In genomic region chr16:94624871-94625270, GRCm38 (mm10) we compare ENCODE assay signal across 11 mouse cellular contexts. TPM values are rescaled to one million over a fixed set of nuclear protein-coding genes. Genes with fewer than 3 reads are reported as not detected.
A peak's percentile ranks its signal among the peaks of the same experiment; 100 is the strongest.
DNase-seq lines count a peak whose midpoint lies in the region; ATAC-seq lines count a peak whose summit lies in the region.
"Had no signal": no experiment of that assay in that cellular context is flagged by ENCODE, and none has a peak within 500 bp of the region (broad histone marks: within the 10 kb centered on the region; RNA-seq: fewer than 3 reads in every experiment).

No protein-coding gene starts in this region.

- DNase-seq in heart, postnatal 36 days: no peak
- peak; percentile 43 for DNase-seq in 3T3-L1 (ENCODE audit: low read depth, low spot score)
- DNase-seq in adrenal gland, postnatal 25 days: peak; percentile 57
- DNase-seq in yolk sac, embryonic 10.5 days (ENCODE audit: low spot score): no peak
- no peak for DNase-seq in frontal cortex, postnatal 10 days (ENCODE audit: low spot score in 2 of 2)
- no peak for DNase-seq in right cerebral cortex, postnatal 10 days (ENCODE audit: low spot score in 2 of 2)
- DNase-seq: gastrocnemius, postnatal 10 days; thymus, adult 2 months had no signal

- H3K36me3 ChIP-seq in heart, embryonic 15.5 days: peaks cover 4% of the 10 kb centered on the region; the same call in 1 of the 2 replicates

- no peaks in the 10 kb centered on the region for H3K9me3 ChIP-seq in heart, embryonic 15.5 days (replicated peaks)

- no peak overlapping the region for H3K4me3 ChIP-seq in heart, embryonic 15.5 days

- H3K27ac ChIP-seq in heart, embryonic 15.5 days: peak overlapping the region; percentile 51
- H3K27ac ChIP-seq: liver, embryonic 14.5 days had no signal

- H3K9ac ChIP-seq in heart, embryonic 15.5 days: no peak overlapping the region
- H3K9ac ChIP-seq: liver, embryonic 14.5 days had no signal

- H3K4me2 ChIP-seq in heart, embryonic 15.5 days: no peak overlapping the region

- H3K27me3 ChIP-seq in heart, embryonic 15.5 days: no peaks in the 10 kb centered on the region

- ATAC-seq in heart, embryonic 15.5 days (replicated peaks; ENCODE audit: insufficient number of reproducible peaks, insufficient read depth, low FRiP score, low read depth): no peak
- ATAC-seq in granulocyte monocyte progenitor cell, adult 5-6 weeks (replicated peaks; ENCODE audit: poor library complexity, severe bottlenecking): peak; percentile 25

- 41% methylated on average over 4 of the region's 4 CpGs for WGBS in heart, embryonic 15.5 days

- intact Hi-C loops in heart, postnatal 36 days (cut with DNase I): loop anchor here (5.0 kb wide), 1 partner anchor 163 kb away; no protein-coding TSS in a partner anchor

- H3K4me1 ChIP-seq in heart, embryonic 15.5 days (replicated peaks): peaks cover 40% of the 10 kb centered on the region

RNA-seq across cellular contexts. Expression of gene Dyrk1a, which starts 55.1 kb away (rescaled TPM):
- polyA plus RNA-seq in heart, embryonic 15.5 days (2015; fragmentation: Nextera tagmentation; extraction: Ambion mirVana): 7.1 and 7.3 TPM in 2 replicates
- total RNA-seq in heart, postnatal 36 days (2021): 10 to 100 TPM; 64.4 to 71.8 TPM
- total RNA-seq in adrenal gland, postnatal 25 days (2021): 59.4 and 76.4 TPM in 2 replicates
- total RNA-seq in granulocyte monocyte progenitor cell, adult 5-6 weeks (2014; fragmentation: Nextera tagmentation): 35.6 and 60.1 TPM in 2 replicates
- 61.1 and 64.9 TPM in 2 replicates for total RNA-seq in granulocyte monocyte progenitor cell, adult 5-6 weeks (2017)

Comparison
In these comparisons a context has a peak if more than half of its experiments do, and no peak if none do; other contexts are left out.
1. DNase-seq: peak in 3T3-L1 (single experiment) and adrenal gland, postnatal 25 days (single experiment); none in heart, postnatal 36 days (0 of 2), yolk sac, embryonic 10.5 days (single experiment), frontal cortex, postnatal 10 days (0 of 2) and right cerebral cortex, postnatal 10 days (0 of 2).